In the genomic region with DNA sequence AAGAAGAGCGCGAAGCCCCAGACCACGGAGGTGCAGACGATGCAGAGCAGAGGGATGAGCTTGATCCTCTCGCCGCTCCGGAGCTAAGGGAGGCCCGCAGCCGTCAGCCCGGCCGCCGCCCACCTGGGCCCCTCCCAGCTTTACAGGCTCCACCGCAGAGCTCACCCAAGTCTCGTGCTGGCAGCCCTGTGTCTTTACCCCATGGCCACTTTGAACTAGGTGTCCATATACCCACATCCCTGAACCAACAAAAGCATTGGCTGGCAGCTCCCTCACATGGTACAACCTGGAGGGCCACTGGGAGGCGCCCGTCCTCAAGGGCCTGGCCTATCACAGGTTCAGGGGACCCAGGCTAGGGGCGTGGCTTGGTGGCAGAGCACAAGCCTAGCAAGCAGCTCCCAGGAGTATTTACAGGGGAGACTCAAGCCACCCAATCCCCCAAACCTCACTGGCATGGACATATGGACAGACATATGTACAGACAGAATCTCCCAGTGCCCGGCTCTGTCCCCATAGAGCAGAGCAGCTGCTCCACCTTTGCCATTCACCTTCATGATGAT, we compare ENCODE assay signal across 9 mouse cellular contexts. TPM values are rescaled to one million over a fixed set of nuclear protein-coding genes. Genes with fewer than 3 reads are reported as not detected.
DNase-seq lines count a peak whose midpoint lies in the region; ATAC-seq and TF ChIP-seq lines count a peak whose summit lies in the region.
"Had no signal": no experiment of that assay in that cellular context is flagged by ENCODE, and none has a peak within 500 bp of the region (broad histone marks: within the 10 kb centered on the region; RNA-seq: fewer than 3 reads in every experiment).

No protein-coding gene starts in this region.

- intact Hi-C loops in left cerebral cortex, postnatal 4 days (cut with DNase I), result no loop called here
- intact Hi-C loops in left cerebral cortex, adult 2 months (cut with DNase I), result no loop called here
- intact Hi-C loops in gastrocnemius, postnatal 14 days (cut with DNase I; ENCODE audit: low total_unique reads), result no loop called here

- no peak overlapping the region for H3K9ac ChIP-seq in CH12.LX (ENCODE audit: insufficient read depth, low read depth)
- no peak overlapping the region for H3K9ac ChIP-seq in ES-E14 (ENCODE audit: insufficient read depth, low read depth, low read length, poor library complexity, severe bottlenecking)
- H3K9ac ChIP-seq in intestine, embryonic 16.5 days (ENCODE audit: low read depth, low read length), result no peak overlapping the region

- H3K4me2 ChIP-seq in CH12.LX (ENCODE audit: insufficient read depth, low read depth, poor library complexity, severe bottlenecking), result no peak overlapping the region
- no peak overlapping the region for H3K4me2 ChIP-seq in intestine, embryonic 16.5 days (ENCODE audit: low read depth, low read length)
- H3K4me2 ChIP-seq: midbrain, embryonic 11.5 days had no signal

- WGBS in intestine, embryonic 16.5 days, result 63% methylated on average over 18 of the region's 18 CpGs

- no peak for TF ChIP-seq EP300 in CH12.LX (IDR thresholded peaks at IDR 0.05; ENCODE audit: low read length)

- no peak overlapping the region for H3K27ac ChIP-seq in left cerebral cortex, adult 2 months
- H3K27ac ChIP-seq in CH12.LX (ENCODE audit: insufficient read depth, low read depth) (no peak overlapping the region), ES-E14 (ENCODE audit: insufficient read depth, low read depth, low read length, poor library complexity, severe bottlenecking) (no peak overlapping the region)
- no peak overlapping the region for H3K27ac ChIP-seq in intestine, embryonic 16.5 days (ENCODE audit: low read length)

- TF ChIP-seq POLR2A in CH12.LX (IDR thresholded peaks at IDR 0.05; ENCODE audit: low read depth, low read length), result no peak

- DNase-seq in left cerebral cortex, postnatal 4 days, result peak; percentile 34
- DNase-seq in left cerebral cortex, adult 2 months (ENCODE audit: extremely low spot score in 1 of 2, low spot score in 2 of 2), result no peak
- DNase-seq in CH12.LX (ENCODE audit: extremely low read depth) (peak; percentile 37), ES-E14 (ENCODE audit: low read depth, low spot score) (no peak)
- no peak for DNase-seq in gastrocnemius, postnatal 14 days
- no peak for DNase-seq in gastrocnemius, adult 18-20 months (ENCODE audit: low spot score)
- DNase-seq: gastrocnemius, postnatal 10 days had no signal

- H3K9me3 ChIP-seq in CH12.LX (replicated peaks; ENCODE audit: low read length) (no peaks in the 10 kb centered on the region), ES-E14 (ENCODE audit: control insufficient read depth, insufficient read depth, low read depth, low read length) (no peaks in the 10 kb centered on the region)
- no peaks in the 10 kb centered on the region for H3K9me3 ChIP-seq in intestine, embryonic 16.5 days (ENCODE audit: control insufficient read depth, low read length)

- H3K4me3 ChIP-seq in left cerebral cortex, adult 2 months, result no peak overlapping the region
- no peak overlapping the region for H3K4me3 ChIP-seq in CH12.LX (replicated peaks in 1 of 3; ENCODE audit: low read depth in 2 of 3, low read length in 2 of 3, poor library complexity in 1 of 3)
- H3K4me3 ChIP-seq in ES-E14 (ENCODE audit: insufficient read depth in 1 of 2, low read depth in 1 of 2, low read length in 2 of 2, poor library complexity in 1 of 2, severe bottlenecking in 1 of 2), result peak overlapping the region; percentile 29 to 34; a peak in 2 of 4 replicates
- no peak overlapping the region for H3K4me3 ChIP-seq in intestine, embryonic 16.5 days (ENCODE audit: low read length)

- H3K27me3 ChIP-seq in CH12.LX (replicated peaks), result no peaks in the 10 kb centered on the region
- no peaks in the 10 kb centered on the region for H3K27me3 ChIP-seq in intestine, embryonic 16.5 days (replicated peaks; ENCODE audit: control insufficient read depth, insufficient read depth, low read length)

- H3K36me3 ChIP-seq in CH12.LX (replicated peaks in 1 of 2; ENCODE audit: control insufficient read depth in 1 of 2, insufficient read depth in 1 of 2, low read length in 1 of 2), result peaks cover 79 to 93% of the 10 kb centered on the region in 2 experiments
- H3K36me3 ChIP-seq in ES-E14 (ENCODE audit: control insufficient read depth, insufficient read depth, low read length, poor library complexity, severe bottlenecking), result peaks cover 46% of the 10 kb centered on the region
- H3K36me3 ChIP-seq in intestine, embryonic 16.5 days (ENCODE audit: control insufficient read depth, insufficient read depth, low read length), result peaks cover 51% of the 10 kb centered on the region

- dilution Hi-C loops in CH12.LX (cut with MboI; ENCODE audit: extremely low pct_ligation_motif_present, extremely low pct_unique_long_range_greater_than_20kb, low sequenced_read_pairs), result no loop called here

- H3K4me1 ChIP-seq in CH12.LX (ENCODE audit: control insufficient read depth in 1 of 2, insufficient read depth in 2 of 2) (peaks cover 0 to 56% of the 10 kb centered on the region in 2 experiments; a peak in 2 of 4 replicates), ES-E14 (ENCODE audit: control insufficient read depth in 2 of 2, insufficient read depth in 2 of 2, low read length in 2 of 2, poor library complexity in 1 of 2) (peaks cover 0 to 22% of the 10 kb centered on the region in 2 experiments; a peak in 3 of 4 replicates)
- H3K4me1 ChIP-seq in intestine, embryonic 16.5 days (ENCODE audit: control insufficient read depth, insufficient read depth, low read length), result 0 out of 2 replicates have a peak, but pooled peaks cover 7% of the 10 kb centered on the region

- no peaks in the 10 kb centered on the region for H3K79me2 ChIP-seq in CH12.LX (replicated peaks; ENCODE audit: control insufficient read depth, extremely low read depth, insufficient read depth, poor library complexity, severe bottlenecking)

- in situ Hi-C loops in CH12.LX (cut with MboI; ENCODE audit: low pct_ligation_motif_present, low pct_unique_long_range_greater_than_20kb, low sequenced_read_pairs) (no loop called here), ES-E14 (cut with MboI; ENCODE audit: low sequenced_read_pairs in 2 of 2, unreplicated experiment in 2 of 2) (no loop called here)

- no peak; the same call in 1 of the 2 replicates for TF ChIP-seq CTCF in left cerebral cortex, adult 2 months (IDR thresholded peaks at IDR 0.05)
- TF ChIP-seq CTCF in CH12.LX (conservative IDR thresholded peaks at IDR 0.05 in 1 of 2, IDR thresholded peaks at IDR 0.05 in 1 of 2; ENCODE audit: low read depth in 2 of 2, low read length in 2 of 2), result peak in 1 of 2 experiments; percentile 8; a peak in 1 of 4 replicates

- TF ChIP-seq RAD21 in CH12.LX (IDR thresholded peaks at IDR 0.05; ENCODE audit: low read depth, low read length), result no peak; the same call in none of the 2 replicates

- ATAC-seq in intestine, embryonic 16.5 days, result peak; percentile 39; the same call in 1 of the 2 replicates

TF ChIP-seq in CH12.LX, 34 proteins besides CTCF, POLR2A, EP300 and RAD21 (continues in another document):
- TF ChIP-seq HCFC1 (IDR thresholded peaks at IDR 0.05; ENCODE audit: low read depth, low read length) (no peak), ZNF384 (IDR thresholded peaks at IDR 0.05; ENCODE audit: low read depth, low read length) (no peak), SMC3 (IDR thresholded peaks at IDR 0.05; ENCODE audit: low read depth, low read length) (no peak), E2F4 (IDR thresholded peaks at IDR 0.05; ENCODE audit: insufficient replicate concordance, low read depth, low read length) (no peak)

TF ChIP-seq in ES-E14, 5 proteins besides CTCF, POLR2A, EP300 and RAD21 (continues in another document):
- no peak for TF ChIP-seq CHD2 (IDR thresholded peaks at IDR 0.05; ENCODE audit: low read depth, low read length)
- TF ChIP-seq MAFK (IDR thresholded peaks at IDR 0.05; ENCODE audit: insufficient read depth, low read depth, low read length), result no peak
- TF ChIP-seq HCFC1 (IDR thresholded peaks at IDR 0.05; ENCODE audit: borderline replicate concordance, insufficient read depth, low read length), result no peak

RNA-seq across cellular contexts. Expression of a gene that starts 5.6 kb away (rescaled TPM):
- total RNA-seq in left cerebral cortex, postnatal 4 days (2021), result 1 to 10 TPM; 5.7 to 6.9 TPM
- total RNA-seq in left cerebral cortex, adult 2 months (2021), result 10 to 100 TPM in 1 of 2 experiments, 1 to 10 TPM in 1; 9.6 to 11.8 TPM
- total RNA-seq in CH12.LX (2012; rRNA removed) (0.46 and 0.59 TPM in 2 replicates), CH12.LX (2014; rRNA removed) (0.28 TPM in 1 of 2 replicates, not detected in the other), ES-E14 (2012; rRNA removed) (255 and 575 TPM in 2 replicates)
- polyA plus RNA-seq in CH12.LX (2012; ENCODE audit: insufficient read length, low read depth), result 1.6 and 2.3 TPM in 2 replicates
- polyA plus RNA-seq in intestine, embryonic 16.5 days (2015; fragmentation: Nextera tagmentation; extraction: Ambion mirVana), result 390 and 404 TPM in 2 replicates
- total RNA-seq in gastrocnemius, postnatal 14 days (2021), result 10 to 100 TPM; 43.4 to 64.7 TPM
- total RNA-seq in gastrocnemius, adult 18-20 months (2021), result 10 to 100 TPM; 40.9 to 62.1 TPM

RNA-seq across cellular contexts. Expression of a gene that starts 13.6 kb away (rescaled TPM):
- 10 to 100 TPM; 80.0 to 97.1 TPM for total RNA-seq in left cerebral cortex, postnatal 4 days (2021)
- total RNA-seq in left cerebral cortex, adult 2 months (2021), result 10 to 100 TPM; 86.7 to 86.9 TPM
- total RNA-seq in CH12.LX (2012; rRNA removed) (41.0 and 47.8 TPM in 2 replicates), CH12.LX (2014; rRNA removed) (36.4 and 38.9 TPM in 2 replicates), ES-E14 (2012; rRNA removed) (44.7 and 50.3 TPM in 2 replicates)
- 110 and 143 TPM in 2 replicates for polyA plus RNA-seq in CH12.LX (2012; ENCODE audit: insufficient read length, low read depth)
- polyA plus RNA-seq in intestine, embryonic 16.5 days (2015; fragmentation: Nextera tagmentation; extraction: Ambion mirVana), result 33.4 and 37.2 TPM in 2 replicates
- 10 to 100 TPM; 53.8 to 60.0 TPM for total RNA-seq in gastrocnemius, postnatal 14 days (2021)
- 10 to 100 TPM; 57.8 to 66.2 TPM for total RNA-seq in gastrocnemius, adult 18-20 months (2021)

RNA-seq across cellular contexts. Expression of a gene that starts 34.7 kb away (rescaled TPM):
- total RNA-seq in left cerebral cortex, postnatal 4 days (2021), result 10 to 100 TPM; 97.3 to 97.6 TPM
- 10 to 100 TPM; 83.1 to 84.3 TPM for total RNA-seq in left cerebral cortex, adult 2 months (2021)
- total RNA-seq in CH12.LX (2012; rRNA removed) (9.4 and 9.7 TPM in 2 replicates), CH12.LX (2014; rRNA removed) (4.4 and 5.3 TPM in 2 replicates), ES-E14 (2012; rRNA removed) (13.5 and 16.3 TPM in 2 replicates)
- polyA plus RNA-seq in CH12.LX (2012; ENCODE audit: insufficient read length, low read depth), result 16.1 and 19.4 TPM in 2 replicates
- 35.2 and 36.0 TPM in 2 replicates for polyA plus RNA-seq in intestine, embryonic 16.5 days (2015; fragmentation: Nextera tagmentation; extraction: Ambion mirVana)
- 10 to 100 TPM; 21.2 to 25.9 TPM for total RNA-seq in gastrocnemius, postnatal 14 days (2021)
- 10 to 100 TPM; 28.2 to 29.5 TPM for total RNA-seq in gastrocnemius, adult 18-20 months (2021)

RNA-seq across cellular contexts. Expression of a gene that starts 35.1 kb away (rescaled TPM):
- 10 to 100 TPM; 31.0 to 32.1 TPM for total RNA-seq in left cerebral cortex, postnatal 4 days (2021)
- total RNA-seq in left cerebral cortex, adult 2 months (2021), result 10 to 100 TPM; 26.2 to 30.7 TPM
- total RNA-seq in CH12.LX (2012; rRNA removed) (18.5 and 21.2 TPM in 2 replicates), CH12.LX (2014; rRNA removed) (16.5 and 20.9 TPM in 2 replicates), ES-E14 (2012; rRNA removed) (21.3 and 33.5 TPM in 2 replicates)
- 15.5 and 17.9 TPM in 2 replicates for polyA plus RNA-seq in CH12.LX (2012; ENCODE audit: insufficient read length, low read depth)
- polyA plus RNA-seq in intestine, embryonic 16.5 days (2015; fragmentation: Nextera tagmentation; extraction: Ambion mirVana), result 22.2 and 23.8 TPM in 2 replicates
- total RNA-seq in gastrocnemius, postnatal 14 days (2021), result 10 to 100 TPM; 13.7 to 13.9 TPM
- 1 to 10 TPM; 8.0 to 9.0 TPM for total RNA-seq in gastrocnemius, adult 18-20 months (2021)

Comparison
In these comparisons a context has a peak if more than half of its experiments do, and no peak if none do; other contexts are left out.
1. DNase-seq: peak in left cerebral cortex, postnatal 4 days (single experiment) and CH12.LX (single experiment); none in left cerebral cortex, adult 2 months (0 of 2), ES-E14 (single experiment), gastrocnemius, postnatal 14 days (single experiment) and gastrocnemius, adult 18-20 months (single experiment).
2. H3K4me3 ChIP-seq: peak in ES-E14 (2 of 2); none in left cerebral cortex, adult 2 months (single experiment), CH12.LX (0 of 3) and intestine, embryonic 16.5 days (single experiment).